Mouse (Mus musculus) WW6 (cell line): Measurements from ENCODE around the gene Tmem150c.

ENCODE experiments used
- DNase-seq: peaks from one replicate; pipeline ENCODE4 v3.0.0-alpha.2; 2013; ENCODE audit warnings: low read depth, low spot score

The Tmem150c gene

DNA sequence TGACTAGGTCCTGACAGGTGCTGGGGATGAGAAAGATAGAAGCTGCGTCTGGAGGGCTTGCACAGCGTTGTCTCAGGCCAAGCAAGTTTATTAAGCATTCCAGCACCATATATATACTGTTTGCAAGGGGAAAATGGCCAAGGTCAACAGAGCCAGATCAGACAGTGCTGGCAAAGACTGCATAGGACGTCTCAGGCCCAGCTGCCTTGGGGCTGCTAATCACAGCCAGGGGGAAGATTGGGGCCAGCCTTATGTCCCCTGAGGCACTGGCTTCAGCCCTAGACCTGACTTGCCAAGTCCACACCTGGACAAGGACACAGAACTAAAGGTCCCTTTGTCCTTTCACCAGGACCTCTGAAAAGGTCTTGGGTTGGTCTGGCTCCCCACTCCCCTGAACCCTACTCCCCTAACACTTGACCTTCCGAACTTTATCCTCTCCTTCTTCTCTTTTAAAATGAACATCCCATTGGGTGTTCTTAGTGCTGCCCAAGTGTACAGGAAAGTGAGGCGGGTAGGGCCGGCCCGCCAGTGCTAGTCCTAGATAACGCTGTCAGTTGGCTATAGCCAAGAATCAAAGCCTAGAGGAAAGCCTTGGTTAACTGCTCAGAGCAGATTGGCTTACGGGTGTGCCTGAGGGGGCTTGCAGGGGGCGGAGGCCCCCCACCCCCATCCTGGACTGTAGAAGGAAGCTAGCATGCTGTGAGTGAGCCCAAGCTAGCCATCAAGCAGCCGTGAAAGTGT, 104.6 kb downstream of the Tmem150c start:
- DNase-seq, result no peak

DNA sequence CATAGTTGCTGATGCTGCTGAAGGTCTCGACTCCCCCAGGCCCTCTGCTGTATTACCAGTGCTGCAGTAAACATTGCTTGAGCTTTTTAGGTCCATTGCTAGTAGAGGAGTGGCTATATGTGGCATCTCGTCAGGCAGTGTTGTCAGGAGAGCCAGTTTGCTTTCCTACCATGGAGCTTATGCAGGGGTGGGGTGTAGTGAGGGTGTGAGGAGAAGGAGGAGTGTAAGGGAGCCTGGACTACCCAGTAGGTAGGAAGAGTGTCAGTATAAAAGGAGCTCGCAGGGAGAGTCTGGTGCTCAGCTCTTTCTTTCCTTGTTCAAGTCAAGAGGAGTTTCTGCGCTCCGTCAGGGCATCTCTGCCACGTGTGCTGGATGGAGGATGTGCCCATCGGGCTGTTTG, 106.9 kb downstream of the Tmem150c start:
- no peak for DNase-seq

DNA sequence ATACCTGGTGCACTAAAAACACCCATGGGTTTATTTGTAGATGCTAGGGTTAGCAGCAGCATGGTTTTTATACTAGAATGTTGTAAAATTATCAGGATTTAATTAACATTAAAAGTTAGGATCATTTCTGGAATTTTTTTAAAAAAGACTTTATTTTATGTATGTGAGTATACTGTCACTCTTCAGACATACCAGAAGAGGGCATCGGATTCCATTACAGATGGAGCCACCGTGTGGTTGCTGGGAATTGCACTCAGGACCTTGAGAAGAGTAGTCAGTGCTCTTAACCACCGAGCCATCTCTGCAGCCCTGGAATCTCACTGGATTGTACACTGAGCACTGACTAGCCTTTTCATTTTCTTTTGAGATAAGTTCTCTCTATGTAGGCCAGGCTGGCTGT, 109.7 kb downstream of the Tmem150c start:
- DNase-seq, result no peak

DNA sequence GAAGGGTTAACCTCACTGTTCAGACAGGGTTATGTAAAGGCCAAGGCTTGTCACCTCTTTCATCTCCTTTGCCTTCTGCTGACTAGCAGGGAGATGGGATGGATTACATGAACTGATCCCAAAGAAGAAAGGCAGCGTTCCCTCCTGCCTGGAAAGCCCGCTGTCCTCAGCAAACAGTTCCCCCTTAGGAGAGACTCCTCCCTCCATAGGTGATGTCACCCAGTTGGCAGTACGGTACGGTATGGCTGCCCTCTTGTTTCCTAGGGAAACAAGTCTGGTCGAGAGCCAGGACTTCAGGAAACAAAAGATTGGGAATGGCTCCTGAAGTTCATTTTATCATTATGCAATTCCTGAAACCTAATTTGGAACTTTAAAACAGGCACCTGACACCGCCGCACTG, 111.7 kb downstream of the Tmem150c start:
- DNase-seq, result no peak

DNA sequence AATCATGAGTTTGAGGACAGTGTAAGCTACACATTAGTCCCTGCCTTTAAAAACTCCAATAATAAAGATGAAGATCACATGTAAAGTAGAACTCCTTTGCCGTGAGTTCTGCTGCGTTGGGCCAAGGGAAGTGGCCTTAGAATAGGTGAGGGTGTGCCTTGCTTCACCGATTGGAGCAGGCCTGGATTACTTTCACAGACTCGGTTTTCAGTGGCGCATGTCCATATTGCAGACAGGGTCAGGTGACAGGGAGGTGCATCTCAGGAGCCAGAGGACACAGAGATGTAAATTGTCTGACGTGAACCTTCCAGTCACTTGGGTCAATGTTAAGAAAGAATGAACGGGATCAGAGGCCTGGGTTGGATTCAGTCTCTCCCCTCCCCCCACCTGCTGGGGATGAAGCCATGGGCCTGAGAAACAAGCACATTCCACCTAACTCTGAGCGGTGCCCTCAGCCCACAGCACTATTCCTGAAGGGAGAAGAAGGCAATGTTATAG, 112.4 kb downstream of the Tmem150c start:
- no peak for DNase-seq

DNA sequence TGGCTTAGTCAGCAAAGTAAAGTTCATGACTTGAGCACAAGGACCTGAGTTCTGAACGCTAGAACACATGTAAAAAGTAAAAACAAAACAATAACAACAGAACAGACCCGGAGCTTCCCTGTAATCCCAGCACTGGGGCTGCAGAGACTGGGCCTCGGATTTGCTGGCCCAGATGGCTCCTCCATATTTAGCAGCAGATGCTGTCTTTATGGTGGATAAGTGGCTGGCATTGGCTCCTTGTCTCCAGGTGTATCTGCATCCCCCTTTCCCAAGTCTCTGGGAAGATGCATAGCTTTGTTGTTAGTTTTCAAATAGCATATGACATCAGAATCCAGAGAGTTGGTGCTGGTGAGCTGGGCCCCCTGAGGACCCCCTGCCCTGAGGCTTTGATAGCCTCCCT, 113.5 kb downstream of the Tmem150c start:
- DNase-seq, result no peak

DNA sequence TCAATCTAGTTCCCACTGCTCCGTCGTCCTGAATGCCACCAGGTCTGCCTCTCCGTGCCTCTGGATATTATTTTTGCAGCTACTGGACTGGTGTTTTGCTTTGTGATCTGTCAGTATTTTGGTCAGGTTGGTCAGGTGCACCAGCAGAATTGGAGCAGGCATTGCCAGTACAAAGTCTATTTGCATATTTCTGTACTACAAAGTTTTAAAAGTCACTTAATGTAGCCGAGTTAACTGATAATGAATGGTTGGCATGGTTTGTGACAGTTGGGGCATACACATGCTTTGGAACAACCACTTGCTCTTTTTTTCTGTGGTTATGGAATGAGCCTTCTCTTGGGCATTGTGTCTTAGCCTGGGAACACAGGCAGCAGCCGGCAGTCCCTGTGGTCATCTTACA, 115.0 kb downstream of the Tmem150c start:
- no peak for DNase-seq

DNA sequence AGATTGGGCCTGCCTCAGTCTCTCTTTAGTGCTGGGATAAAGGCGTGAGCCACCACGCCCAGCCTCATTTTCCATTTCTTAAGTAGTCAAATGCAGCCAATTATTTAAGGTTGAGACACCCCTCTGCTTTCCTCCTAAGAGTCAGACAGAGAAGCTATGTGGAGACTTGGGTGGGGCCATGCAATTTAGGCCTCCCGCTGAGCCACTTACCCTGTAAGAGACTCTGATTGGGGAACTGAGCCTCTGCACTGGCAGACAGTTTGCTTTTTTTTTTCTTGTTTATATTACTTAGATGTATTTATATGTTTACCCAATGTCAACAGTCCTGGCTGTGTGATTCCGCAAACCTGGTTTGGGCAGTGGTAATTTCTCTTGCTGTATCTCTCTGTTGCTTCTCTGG, 115.6 kb downstream of the Tmem150c start:
- no peak for DNase-seq

DNA sequence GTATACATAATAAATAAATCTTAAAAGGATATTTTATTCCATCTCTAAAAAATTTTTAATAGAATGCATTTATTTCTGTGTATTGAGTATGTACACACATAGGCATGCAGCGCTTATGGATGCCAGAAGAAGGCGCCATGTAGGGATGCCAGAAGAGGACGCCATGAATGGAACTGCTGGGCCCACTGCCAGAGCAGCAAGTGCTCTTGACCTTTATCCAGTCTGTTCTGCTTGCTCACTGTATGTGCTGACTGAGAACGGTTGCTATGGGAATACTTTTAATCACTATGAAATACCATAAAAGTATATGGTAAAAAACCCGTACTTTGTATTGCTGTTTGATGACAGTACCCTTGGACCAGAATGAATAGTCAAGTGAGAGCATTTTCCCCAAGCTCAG, 116.2 kb downstream of the Tmem150c start:
- DNase-seq, result no peak

DNA sequence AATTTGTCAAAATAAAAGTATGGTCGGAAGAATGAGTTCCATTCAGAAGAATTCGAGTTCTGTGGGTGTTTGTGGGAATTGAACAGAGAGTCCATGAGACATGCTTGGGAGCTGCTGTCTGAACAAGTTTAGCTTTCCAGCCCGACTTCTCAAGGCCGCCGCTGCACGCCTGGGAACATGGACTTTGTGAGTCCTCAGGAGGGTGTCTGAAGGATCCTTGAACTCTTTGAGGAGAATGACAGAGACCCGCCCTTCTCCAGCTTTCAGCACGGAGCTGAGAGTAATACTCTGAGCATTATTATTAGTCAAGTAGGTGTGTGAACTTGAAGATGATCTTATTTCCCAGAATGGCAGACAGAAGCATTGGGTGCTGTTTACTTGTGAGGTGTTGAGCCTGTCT, 117.1 kb downstream of the Tmem150c start:
- no peak for DNase-seq

DNA sequence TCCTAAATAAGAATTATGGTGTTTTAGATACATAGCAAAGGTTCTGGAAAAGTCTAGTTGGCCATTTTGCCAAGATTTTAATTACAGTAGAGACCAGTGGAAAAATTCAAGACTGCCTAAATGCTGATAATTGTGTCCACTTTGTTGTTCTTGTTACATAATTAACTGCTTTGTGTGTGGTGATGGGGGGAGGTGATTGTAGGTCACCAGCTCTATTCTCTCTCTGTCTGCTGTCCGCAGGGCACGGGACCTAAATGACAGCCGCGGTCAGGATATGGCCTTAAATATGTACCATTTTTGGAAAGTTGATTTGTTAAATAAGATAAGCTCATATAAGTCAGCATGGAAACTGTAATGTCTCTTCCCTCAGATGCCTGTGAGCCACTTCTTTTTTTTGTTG, 118.3 kb downstream of the Tmem150c start:
- no peak for DNase-seq

DNA sequence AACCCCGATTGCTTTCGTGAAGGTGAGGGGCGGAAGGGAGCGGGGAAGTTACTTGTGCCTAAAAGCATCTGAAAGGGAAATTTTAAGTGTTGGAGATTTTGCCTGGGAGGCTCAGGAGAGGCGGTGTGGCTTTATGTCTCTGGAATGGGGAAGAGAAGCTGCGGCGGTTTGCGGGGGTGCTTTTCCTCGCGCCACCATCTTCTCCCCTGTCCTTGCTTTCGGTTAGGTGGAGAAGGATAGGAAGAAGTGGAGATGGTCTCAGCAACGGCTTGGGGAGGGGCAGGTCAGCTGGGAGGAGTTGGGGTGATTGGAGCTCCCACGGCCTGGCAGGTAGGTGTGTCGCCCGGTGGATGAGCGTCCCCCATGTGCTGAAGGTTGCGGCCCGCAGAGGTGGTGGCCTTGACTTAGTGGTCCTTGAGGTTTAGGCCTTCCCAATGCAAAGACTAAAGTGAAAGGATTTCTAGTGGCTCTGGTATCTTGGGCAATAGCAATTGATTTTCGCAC, 119.3 kb downstream of the Tmem150c start:
- DNase-seq, result no peak

DNA sequence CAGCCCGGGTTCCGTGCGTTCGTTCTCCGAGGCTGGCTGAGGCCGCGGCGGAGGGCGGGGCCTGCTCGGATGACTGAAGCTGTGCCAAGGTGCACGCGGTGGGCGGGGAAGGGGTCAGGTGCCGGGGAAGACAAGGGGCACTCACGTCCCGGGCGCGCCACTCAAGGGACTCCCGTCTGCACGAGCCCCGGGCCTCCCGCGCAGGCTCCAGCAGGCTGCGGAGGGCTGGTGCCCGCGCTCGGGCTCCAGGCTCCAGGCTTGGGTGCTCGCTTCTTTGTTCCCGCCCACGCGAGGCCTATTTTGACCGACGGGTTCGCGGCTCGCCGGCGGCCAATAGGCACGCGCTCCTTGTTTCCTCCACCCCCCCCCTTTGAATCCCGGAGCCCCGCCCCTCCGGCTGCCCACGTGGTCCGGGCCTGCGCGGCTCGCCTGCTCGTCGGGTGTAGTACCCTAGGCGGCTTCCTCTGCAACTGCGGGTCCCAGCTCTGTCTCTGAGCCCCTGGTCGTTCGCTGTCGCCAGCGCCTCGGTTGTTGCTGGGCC, 119.9 kb downstream of the Tmem150c start, which contains the start of the genes Hnrnpdl and Enoph1:
Gene Hnrnpdl (minus strand): TSS at position 63 of the 541 bp plus-strand sequence.
Gene Enoph1 (plus strand): TSS at position 384 of the 541 bp plus-strand sequence.
- peak; percentile 84 for DNase-seq

DNA sequence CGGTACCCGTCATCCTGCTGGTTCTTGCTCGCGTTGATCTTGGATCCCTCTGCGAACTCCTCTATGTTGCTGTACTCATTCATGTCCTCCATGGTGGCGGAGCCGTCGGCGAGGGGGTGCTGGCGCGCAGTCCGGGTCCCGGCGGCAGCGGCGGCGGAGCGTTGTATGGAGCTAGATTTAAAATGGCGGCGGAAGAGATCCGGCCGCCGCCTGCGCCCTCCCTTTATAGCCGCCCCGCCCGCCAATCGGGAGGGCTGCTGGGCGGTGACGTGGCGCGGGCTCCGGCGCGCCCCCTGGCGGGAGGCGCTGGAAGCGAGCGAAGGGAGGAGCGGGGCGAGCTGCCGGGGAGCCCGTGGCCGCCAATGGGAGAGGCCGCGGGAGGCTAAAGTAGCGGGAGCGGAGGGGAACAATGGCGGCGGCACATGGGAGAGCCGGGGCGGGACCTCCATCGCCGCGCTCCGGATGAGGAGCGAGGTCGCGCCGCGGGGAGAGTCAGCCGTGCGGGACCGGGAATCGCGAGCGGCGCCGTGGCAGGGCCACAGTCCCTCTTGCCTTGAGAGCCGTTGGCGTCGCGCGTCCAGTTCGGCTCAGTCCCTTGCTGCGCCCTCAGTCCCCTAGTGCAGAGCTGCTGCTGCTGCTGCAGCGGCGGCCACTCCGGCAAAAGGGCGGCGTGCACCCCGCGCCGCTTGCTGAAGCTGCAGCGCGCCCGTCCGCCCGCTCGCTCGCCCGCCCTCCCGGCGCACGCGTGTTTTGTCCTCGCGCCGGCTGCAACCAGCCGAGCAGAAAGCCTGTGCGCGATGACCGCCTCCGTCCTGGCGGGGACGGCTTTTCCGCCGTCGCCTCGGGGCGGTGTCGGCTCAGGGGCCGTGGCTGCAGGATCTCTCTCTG, 120.7 kb downstream of the Tmem150c start:
- peak; percentile 77 for DNase-seq

DNA sequence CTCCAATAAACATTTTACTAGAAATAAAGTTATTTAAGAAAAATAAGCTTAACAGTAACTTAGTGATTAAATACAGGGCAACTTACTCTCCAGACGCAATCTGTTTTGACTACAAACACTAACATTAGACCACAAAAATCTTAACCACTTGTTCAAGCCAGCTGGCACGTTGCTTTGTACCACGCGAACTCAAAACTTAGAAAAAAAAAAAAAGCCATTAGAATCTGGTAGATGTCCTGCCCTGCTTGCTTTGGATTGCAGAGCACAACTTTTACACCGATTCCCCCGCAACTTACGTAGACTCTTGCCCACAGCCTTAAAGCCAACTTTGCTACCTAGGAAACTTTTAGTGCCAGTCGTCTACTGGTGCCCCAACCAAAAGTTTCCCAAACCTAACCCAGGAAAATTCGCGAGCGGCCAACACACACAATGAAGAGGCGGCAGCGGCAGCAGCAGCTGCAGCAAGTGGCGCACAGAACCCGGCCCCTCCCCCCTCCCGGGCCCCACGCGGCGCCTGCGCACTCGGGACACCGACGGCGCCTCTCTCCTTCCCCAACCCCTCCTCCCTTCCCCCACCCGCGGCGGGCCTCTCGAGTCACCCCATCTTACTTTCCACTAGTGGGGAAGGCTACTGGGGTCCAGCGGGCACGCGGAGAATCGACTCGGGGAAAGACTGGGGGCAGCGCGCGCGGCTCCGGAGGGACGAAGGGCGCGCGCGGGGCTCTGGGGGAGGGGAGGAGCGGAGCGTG, 121.5 kb downstream of the Tmem150c start:
- no peak for DNase-seq

DNA sequence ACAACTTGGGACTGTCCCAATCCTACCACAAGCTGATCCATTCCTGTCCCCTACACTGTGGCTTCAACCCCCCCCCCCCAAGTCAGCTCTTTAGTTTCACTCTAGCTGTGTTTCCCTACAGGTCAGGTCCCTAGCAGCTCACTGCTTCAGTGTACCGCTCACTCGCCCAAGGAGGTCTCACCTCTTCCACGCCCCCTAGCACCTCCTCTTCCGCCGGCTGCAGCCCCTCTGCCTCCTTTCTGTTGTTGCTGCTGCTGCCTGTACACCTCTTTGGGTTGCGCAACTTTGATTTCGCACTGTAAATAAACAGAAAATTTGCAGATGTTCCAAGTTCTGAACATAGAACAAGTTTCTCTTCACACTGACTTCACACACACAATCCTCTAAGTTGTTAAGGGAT, 122.9 kb downstream of the Tmem150c start:
- no peak for DNase-seq

DNA sequence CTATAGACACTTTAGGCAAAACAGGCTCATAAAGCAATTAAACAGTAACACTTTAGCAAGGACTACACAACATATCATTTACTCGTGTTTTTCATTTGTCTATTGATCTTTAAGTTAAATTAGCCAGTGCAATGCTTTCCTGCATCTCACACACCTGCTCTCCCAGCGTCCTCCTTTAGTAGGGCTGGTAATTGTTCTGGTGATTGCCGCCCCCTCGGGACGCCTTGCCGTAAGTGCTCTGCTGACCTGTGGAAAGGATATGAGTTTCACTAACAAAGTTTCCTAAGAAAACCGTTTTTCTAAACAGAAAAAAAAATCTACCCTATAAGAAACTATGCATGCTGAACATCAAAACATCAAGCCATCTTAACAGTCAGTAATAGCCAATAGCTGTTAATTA, 123.7 kb downstream of the Tmem150c start:
- no peak for DNase-seq

DNA sequence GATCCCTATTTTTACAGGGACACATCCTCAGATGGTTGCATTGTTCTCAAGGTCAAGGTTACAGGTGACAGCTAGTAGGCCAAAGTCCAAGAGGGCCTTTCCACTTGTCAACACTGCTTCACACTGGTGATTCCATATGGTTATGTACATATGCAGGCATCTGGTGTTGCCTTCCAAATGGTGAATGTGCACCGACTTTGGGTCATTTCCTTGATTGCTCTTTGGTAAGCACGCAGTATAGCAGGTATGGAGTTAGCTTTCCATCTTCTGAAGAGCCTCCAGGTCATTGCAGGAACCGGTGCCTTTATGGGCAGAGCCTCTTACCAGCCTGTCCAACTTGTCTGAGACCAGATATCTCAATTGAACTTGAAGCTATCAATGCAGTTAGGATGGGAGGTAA, 127.0 kb downstream of the Tmem150c start:
- DNase-seq, result no peak

DNA sequence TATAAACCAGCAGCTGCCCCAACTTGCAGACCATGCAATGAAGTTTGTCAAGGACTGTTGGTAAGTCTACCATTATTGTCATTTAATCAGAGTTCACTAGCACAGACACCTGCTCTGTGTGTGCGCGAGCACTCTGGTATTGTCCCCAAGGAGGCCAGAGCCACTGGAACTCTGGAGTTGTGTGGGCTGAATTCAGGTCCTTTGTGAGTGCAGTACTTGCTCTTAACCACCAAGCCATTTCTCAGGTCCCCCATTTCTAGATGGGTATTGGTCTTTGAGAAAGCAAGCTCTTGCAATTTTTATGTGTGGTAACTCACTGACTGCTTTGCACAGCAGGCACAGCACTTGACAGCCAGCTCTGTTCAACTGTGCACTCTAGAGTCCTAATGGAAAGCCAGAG, 127.5 kb downstream of the Tmem150c start:
- no peak for DNase-seq

DNA sequence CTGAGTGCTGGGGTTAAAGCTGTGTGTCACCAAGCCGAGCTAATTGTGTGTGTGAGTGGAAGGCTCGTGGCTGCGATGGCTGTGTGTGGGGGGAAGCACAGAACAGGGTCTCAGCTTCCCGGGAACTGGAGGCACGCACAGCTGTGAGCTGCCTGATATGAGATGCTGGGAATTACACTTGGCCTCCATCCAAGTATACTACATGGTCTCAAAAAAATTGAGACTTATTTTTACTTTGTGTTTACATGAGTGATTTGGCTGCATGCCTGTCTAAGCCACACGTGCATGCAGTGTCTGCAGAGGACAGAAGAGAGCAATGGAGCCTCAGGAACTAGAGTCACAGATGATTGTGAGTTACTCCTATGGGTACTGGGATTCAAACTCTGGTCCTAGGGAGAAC, 129.5 kb downstream of the Tmem150c start:
- DNase-seq, result no peak
